Mouse (Mus musculus) lung, adult 2 months (tissue): ENCODE data around the gene Elobl.

ENCODE experiments used
- CTCF ChIP-seq: fragments of 200-500 bp; IDR thresholded peaks from 2 replicates; pipeline ENCODE4 v1.5.1; 2011; ENCODE audit warnings: mild to moderate bottlenecking, low read length, control low read depth; ENCODE audit not compliant: insufficient read depth
- POLR2A ChIP-seq: fragments of 200-500 bp; IDR thresholded peaks from 2 replicates; pipeline ENCODE4 v1.6.1; 2011; ENCODE audit warnings: low read depth, mild to moderate bottlenecking, control low read depth, low read length, borderline replicate concordance; ENCODE audit errors: extremely low read depth

GRCm38 (mm10) chr11:88993186-88993585 is 26.5 kb upstream of the Elobl start:
- TF ChIP-seq CTCF, result no peak
- no peak for TF ChIP-seq POLR2A
